Mouse (Mus musculus) intestine, embryonic 16.5 days (tissue): Measurements from ENCODE around the gene 1700029H14Rik. TPM values are rescaled to one million over a fixed set of nuclear protein-coding genes. Genes with fewer than 3 reads are reported as not detected.

Experiments used
- ATAC-seq: fragments of 200-750 bp; cut with Nextera tagmentation; 2 replicates; pipeline ENCODE4 v1.8.0; 2017; ENCODE audit warnings: moderate TSS enrichment, moderate library complexity
- H3K27ac ChIP-seq: fragments of 300-500 bp; sonication (generic); 2 replicates; pipeline ENCODE4 v1.5.1; 2014; ENCODE audit warnings: mild to moderate bottlenecking, low read length
- H3K27me3 ChIP-seq: fragments of 300-500 bp; sonication (generic); replicated peaks from 2 replicates; pipeline ENCODE4 v1.6.1; 2014; ENCODE audit warnings: low read length, control low read depth, mixed read lengths; ENCODE audit not compliant: control insufficient read depth, insufficient read depth
- H3K36me3 ChIP-seq: fragments of 300-500 bp; sonication (generic); 2 replicates; pipeline ENCODE4 v1.6.1; 2014; ENCODE audit warnings: low read length, control low read depth; ENCODE audit not compliant: control insufficient read depth, insufficient read depth
- H3K4me1 ChIP-seq: fragments of 300-500 bp; sonication (generic); 2 replicates; pipeline ENCODE4 v1.6.1; 2014; ENCODE audit warnings: low read length, control low read depth, mixed read lengths; ENCODE audit not compliant: control insufficient read depth, insufficient read depth
- H3K4me2 ChIP-seq: fragments of 300-500 bp; sonication (generic); 2 replicates; pipeline ENCODE4 v1.6.1; 2014; ENCODE audit warnings: low read depth, low read length, control low read depth
- H3K4me3 ChIP-seq: fragments of 300-500 bp; sonication (generic); 2 replicates; pipeline ENCODE4 v1.5.1; 2014; ENCODE audit warnings: mild to moderate bottlenecking, low read length
- H3K9ac ChIP-seq: fragments of 300-500 bp; sonication (generic); 2 replicates; pipeline ENCODE4 v1.6.1; 2014; ENCODE audit warnings: low read depth, low read length
- H3K9me3 ChIP-seq: fragments of 300-500 bp; sonication (generic); 2 replicates; pipeline ENCODE4 v1.6.1; 2016; ENCODE audit warnings: low read length, control low read depth; ENCODE audit not compliant: control insufficient read depth
- WGBS: fragments of 180-500 bp; shearing (Covaris S2); extraction: QIAGEN DNeasy Blood & Tissue Kit; methylation state at CpG from one replicate; pipeline ENCODE4 v1.1.7; 2014; 5-methylcytosine and 5-hydroxymethylcytosine counted together
- polyA plus RNA-seq: library from polyadenylated mRNA; unstranded; fragments of >200 nt; fragmentation: Nextera tagmentation; extraction: Ambion mirVana; gene quantifications from 2 replicates; pipeline ENCODE4 v1.2.1, GENCODE M21; 2015

Gene 1700029H14Rik
- polyA plus RNA-seq, 1 experiment from 2014 or later: not detected

GRCm38 (mm10) chr8:13517284-13517781 is 44.9 kb downstream of the 1700029H14Rik start:
- ATAC-seq: no peak
- Histone ChIP-seq H3K27ac (no peak overlapping the region), H3K4me3 (no peak overlapping the region), H3K4me1 (peaks cover 38% of the 10 kb centered on the region), H3K9ac (no peak overlapping the region), H3K36me3 (no peaks in the 10 kb centered on the region), H3K27me3 (no peaks in the 10 kb centered on the region), H3K4me2 (no peak overlapping the region), H3K9me3 (no peaks in the 10 kb centered on the region)
- WGBS: 85% methylated on average over 6 of the region's 6 CpGs

- H3K27ac ChIP-seq: peak overlapping the region; percentile 75
- WGBS: 69% methylated on average over 5 of the region's 5 CpGs
- no peak overlapping the region for H3K4me3 ChIP-seq
- H3K9me3 ChIP-seq: no peaks in the 10 kb centered on the region
- ATAC-seq: no peak
- H3K36me3 ChIP-seq: no peaks in the 10 kb centered on the region
- H3K27me3 ChIP-seq: no peaks in the 10 kb centered on the region
- no peak overlapping the region for H3K4me2 ChIP-seq
- H3K9ac ChIP-seq: no peak overlapping the region
- H3K4me1 ChIP-seq: peaks cover 40% of the 10 kb centered on the region
Measured at GRCm38 (mm10) chr8:13516728-13517127, 45.5 kb downstream of the 1700029H14Rik start.

GRCm38 (mm10) chr8:13516011-13516442 is 46.2 kb downstream of the 1700029H14Rik start:
- Histone ChIP-seq H3K4me1 (peaks cover 35% of the 10 kb centered on the region), H3K27me3 (no peaks in the 10 kb centered on the region), H3K36me3 (no peaks in the 10 kb centered on the region), H3K4me2 (no peak overlapping the region), H3K4me3 (no peak overlapping the region), H3K9ac (no peak overlapping the region), H3K27ac (peak overlapping the region; percentile 75), H3K9me3 (no peaks in the 10 kb centered on the region)
- WGBS: 52% methylated on average over 7 of the region's 7 CpGs
- ATAC-seq: peak; percentile 49

- ATAC-seq: no peak
- no peaks in the 10 kb centered on the region for H3K9me3 ChIP-seq
- no peak overlapping the region for H3K4me2 ChIP-seq
- no peak overlapping the region for H3K27ac ChIP-seq
- no peaks in the 10 kb centered on the region for H3K27me3 ChIP-seq
- no peaks in the 10 kb centered on the region for H3K36me3 ChIP-seq
- H3K4me1 ChIP-seq: peaks cover 27% of the 10 kb centered on the region
- no peak overlapping the region for H3K9ac ChIP-seq
- no peak overlapping the region for H3K4me3 ChIP-seq
- 94% methylated on average over 5 of the region's 5 CpGs for WGBS
Measured at GRCm38 (mm10) chr8:13513556-13514370, 48.5 kb downstream of the 1700029H14Rik start.

- Histone ChIP-seq H3K9me3 (no peaks in the 10 kb centered on the region), H3K27me3 (no peaks in the 10 kb centered on the region), H3K27ac (0 out of 2 replicates have a peak overlapping the region, but pooled peaks have one; percentile 15), H3K4me3 (no peak overlapping the region), H3K36me3 (no peaks in the 10 kb centered on the region), H3K4me2 (no peak overlapping the region), H3K9ac (no peak overlapping the region), H3K4me1 (peaks cover 27% of the 10 kb centered on the region)
- ATAC-seq: peak; percentile 55
- 40% methylated on average over 6 of the region's 6 CpGs for WGBS
Measured at GRCm38 (mm10) chr8:13512677-13513076, 49.6 kb downstream of the 1700029H14Rik start.

GRCm38 (mm10) chr8:13512016-13512415 is 50.2 kb downstream of the 1700029H14Rik start:
- H3K4me2 ChIP-seq: no peak overlapping the region
- no peak overlapping the region for H3K4me3 ChIP-seq
- H3K9me3 ChIP-seq: no peaks in the 10 kb centered on the region
- no peaks in the 10 kb centered on the region for H3K36me3 ChIP-seq
- 79% methylated on average over 5 of the region's 5 CpGs for WGBS
- no peak for ATAC-seq
- no peak overlapping the region for H3K9ac ChIP-seq
- H3K4me1 ChIP-seq: peaks cover 31% of the 10 kb centered on the region
- no peak overlapping the region for H3K27ac ChIP-seq
- no peaks in the 10 kb centered on the region for H3K27me3 ChIP-seq

GRCm38 (mm10) chr8:13507284-13507937 is 54.9 kb downstream of the 1700029H14Rik start:
- H3K4me1 ChIP-seq: peaks cover 32% of the 10 kb centered on the region
- ATAC-seq: peak; percentile 49
- H3K9ac ChIP-seq: no peak overlapping the region
- H3K4me2 ChIP-seq: no peak overlapping the region
- no peaks in the 10 kb centered on the region for H3K27me3 ChIP-seq
- H3K36me3 ChIP-seq: no peaks in the 10 kb centered on the region
- no peaks in the 10 kb centered on the region for H3K9me3 ChIP-seq
- 59% methylated on average over 3 of the region's 3 CpGs for WGBS
- H3K4me3 ChIP-seq: no peak overlapping the region
- H3K27ac ChIP-seq: 0 out of 2 replicates have a peak overlapping the region, but pooled peaks have one; percentile 19

- Histone ChIP-seq H3K4me2 (no peak overlapping the region), H3K9ac (no peak overlapping the region), H3K9me3 (no peaks in the 10 kb centered on the region), H3K36me3 (no peaks in the 10 kb centered on the region), H3K4me3 (no peak overlapping the region), H3K4me1 (peaks cover 29% of the 10 kb centered on the region), H3K27me3 (no peaks in the 10 kb centered on the region), H3K27ac (peak overlapping the region; percentile 81)
- peak; percentile 82 for ATAC-seq
- 24% methylated on average over 4 of the region's 4 CpGs for WGBS
Measured at GRCm38 (mm10) chr8:13506849-13507248, 55.4 kb downstream of the 1700029H14Rik start.

- Histone ChIP-seq H3K9ac (no peak overlapping the region), H3K9me3 (no peaks in the 10 kb centered on the region), H3K4me2 (no peak overlapping the region), H3K4me1 (peaks cover 29% of the 10 kb centered on the region), H3K4me3 (no peak overlapping the region), H3K27me3 (no peaks in the 10 kb centered on the region), H3K27ac (peak overlapping the region; percentile 81), H3K36me3 (no peaks in the 10 kb centered on the region)
- peak; percentile 81 for ATAC-seq
Measured at GRCm38 (mm10) chr8:13504894-13505674, 57.2 kb downstream of the 1700029H14Rik start.
